Mouse (Mus musculus): ENCODE measurements around the gene Dusp1. TPM values are rescaled to one million over a fixed set of nuclear protein-coding genes. Genes with fewer than 3 reads are reported as not detected.

The Dusp1 gene
- total RNA-seq, 1 experiment from 2014 or later, result 198 TPM

GRCm38 (mm10) chr17:26487917-26488316 lies 74.0 kb downstream of the Dusp1 start:
- ATAC-seq (replicated peaks; ENCODE audit: insufficient number of reproducible peaks, low FRiP score, low TSS enrichment, poor library complexity, severe bottlenecking), result no peak

GRCm38 (mm10) chr17:26487266-26487665 lies 74.7 kb downstream of the Dusp1 start:
- no peak for ATAC-seq (replicated peaks; ENCODE audit: insufficient number of reproducible peaks, low FRiP score, low TSS enrichment, poor library complexity, severe bottlenecking)

GRCm38 (mm10) chr17:26484626-26485421 lies 77.1 kb downstream of the Dusp1 start:
- no peak for ATAC-seq (replicated peaks; ENCODE audit: insufficient number of reproducible peaks, low FRiP score, low TSS enrichment, poor library complexity, severe bottlenecking)

- ATAC-seq (replicated peaks; ENCODE audit: insufficient number of reproducible peaks, low FRiP score, low TSS enrichment, poor library complexity, severe bottlenecking), result no peak
Observed at GRCm38 (mm10) chr17:26480956-26481355, 81.0 kb downstream of the Dusp1 start.

GRCm38 (mm10) chr17:26479619-26480018 lies 82.3 kb downstream of the Dusp1 start:
- ATAC-seq (replicated peaks; ENCODE audit: insufficient number of reproducible peaks, low FRiP score, low TSS enrichment, poor library complexity, severe bottlenecking), result no peak

GRCm38 (mm10) chr17:26478672-26479071 lies 83.3 kb downstream of the Dusp1 start:
- ATAC-seq (replicated peaks; ENCODE audit: insufficient number of reproducible peaks, low FRiP score, low TSS enrichment, poor library complexity, severe bottlenecking), result no peak

- ATAC-seq (replicated peaks; ENCODE audit: insufficient number of reproducible peaks, low FRiP score, low TSS enrichment, poor library complexity, severe bottlenecking), result no peak
Observed at GRCm38 (mm10) chr17:26476871-26477270, 85.1 kb downstream of the Dusp1 start.

- ATAC-seq (replicated peaks; ENCODE audit: insufficient number of reproducible peaks, low FRiP score, low TSS enrichment, poor library complexity, severe bottlenecking), result no peak
Observed at GRCm38 (mm10) chr17:26468102-26468894, 93.6 kb downstream of the Dusp1 start.

- ATAC-seq (replicated peaks; ENCODE audit: insufficient number of reproducible peaks, low FRiP score, low TSS enrichment, poor library complexity, severe bottlenecking), result no peak
Observed at GRCm38 (mm10) chr17:26467619-26468018, 94.3 kb downstream of the Dusp1 start.

- 0 out of 2 replicates have a peak, but pooled peaks have one; percentile 41 for ATAC-seq (replicated peaks; ENCODE audit: insufficient number of reproducible peaks, low FRiP score, low TSS enrichment, poor library complexity, severe bottlenecking)
Observed at GRCm38 (mm10) chr17:26466741-26467150, 95.2 kb downstream of the Dusp1 start.

- ATAC-seq (replicated peaks; ENCODE audit: insufficient number of reproducible peaks, low FRiP score, low TSS enrichment, poor library complexity, severe bottlenecking), result no peak
Observed at GRCm38 (mm10) chr17:26464972-26465371, 97.0 kb downstream of the Dusp1 start.

GRCm38 (mm10) chr17:26464481-26464880 lies 97.4 kb downstream of the Dusp1 start:
- no peak for ATAC-seq (replicated peaks; ENCODE audit: insufficient number of reproducible peaks, low FRiP score, low TSS enrichment, poor library complexity, severe bottlenecking)

GRCm38 (mm10) chr17:26463984-26464383 lies 97.9 kb downstream of the Dusp1 start:
- no peak for ATAC-seq (replicated peaks; ENCODE audit: insufficient number of reproducible peaks, low FRiP score, low TSS enrichment, poor library complexity, severe bottlenecking)

- no peak for ATAC-seq (replicated peaks; ENCODE audit: insufficient number of reproducible peaks, low FRiP score, low TSS enrichment, poor library complexity, severe bottlenecking)
Observed at GRCm38 (mm10) chr17:26463432-26463831, 98.5 kb downstream of the Dusp1 start.

- peak; percentile 32 for ATAC-seq (replicated peaks; ENCODE audit: insufficient number of reproducible peaks, low FRiP score, low TSS enrichment, poor library complexity, severe bottlenecking)
Observed at GRCm38 (mm10) chr17:26462634-26463170, 99.2 kb downstream of the Dusp1 start.

- ATAC-seq (replicated peaks; ENCODE audit: insufficient number of reproducible peaks, low FRiP score, low TSS enrichment, poor library complexity, severe bottlenecking), result no peak
Observed at GRCm38 (mm10) chr17:26458049-26458448, 103.9 kb downstream of the Dusp1 start.

GRCm38 (mm10) chr17:26457506-26457905 lies 104.4 kb downstream of the Dusp1 start:
- no peak for ATAC-seq (replicated peaks; ENCODE audit: insufficient number of reproducible peaks, low FRiP score, low TSS enrichment, poor library complexity, severe bottlenecking)

Data from monocyte, adult 5-6 weeks (primary cell).